Mouse (Mus musculus) midbrain, embryonic 11.5 days (tissue): ENCODE measurements around the gene Tm2d1. TPM values are rescaled to one million over a fixed set of nuclear protein-coding genes. Genes with fewer than 3 reads are reported as not detected.

ENCODE experiments used
- ATAC-seq: fragments of 200-750 bp; cut with Nextera tagmentation; 2 replicates; pipeline ENCODE4 v1.8.0; 2017; ENCODE audit warnings: moderate TSS enrichment, moderate library complexity; ENCODE audit not compliant: low FRiP score
- DNase-seq: peaks from one replicate; pipeline ENCODE4 v3.0.0; 2015; ENCODE audit warnings: low spot score; ENCODE audit errors: missing footprints
- H3K27ac ChIP-seq: fragments of 300-500 bp; sonication (generic); 2 replicates; pipeline ENCODE4 v1.5.1; 2014; ENCODE audit warnings: low read depth, low read length
- H3K27me3 ChIP-seq: fragments of 300-500 bp; sonication (generic); 2 replicates; pipeline ENCODE4 v1.6.1; 2014; ENCODE audit warnings: mild to moderate bottlenecking, low read length, moderate library complexity, mixed read lengths; ENCODE audit not compliant: control insufficient read depth, insufficient read depth
- H3K36me3 ChIP-seq: fragments of 300-500 bp; sonication (generic); 2 replicates; pipeline ENCODE4 v1.6.1; 2014; ENCODE audit warnings: mild to moderate bottlenecking, low read length, moderate library complexity, mixed read lengths; ENCODE audit not compliant: control insufficient read depth, insufficient read depth
- H3K4me1 ChIP-seq: fragments of 300-500 bp; sonication (generic); 2 replicates; pipeline ENCODE4 v1.6.1; 2014; ENCODE audit warnings: low read length; ENCODE audit not compliant: control insufficient read depth, insufficient read depth
- H3K4me2 ChIP-seq: fragments of 300-500 bp; sonication (generic); 2 replicates; pipeline ENCODE4 v1.6.1; 2014; ENCODE audit warnings: mild to moderate bottlenecking, moderate library complexity
- H3K4me3 ChIP-seq: fragments of 300-500 bp; sonication (generic); 2 replicates; pipeline ENCODE4 v1.5.1; 2014; ENCODE audit warnings: low read depth, low read length
- H3K9ac ChIP-seq: fragments of 300-500 bp; sonication (generic); 2 replicates; pipeline ENCODE4 v1.6.1; 2014; ENCODE audit warnings: low read length
- H3K9me3 ChIP-seq: fragments of 300-500 bp; sonication (generic); 2 replicates; pipeline ENCODE4 v1.6.1; 2016; ENCODE audit warnings: low read length; ENCODE audit not compliant: control insufficient read depth
- WGBS: fragments of 180-500 bp; shearing (Covaris S2); extraction: QIAGEN DNeasy Blood & Tissue Kit; methylation state at CpG from one replicate; pipeline ENCODE4 v1.1.7; 2014; 5-methylcytosine and 5-hydroxymethylcytosine counted together
- polyA plus RNA-seq: library from polyadenylated mRNA; unstranded; fragments of >200 nt; fragmentation: Nextera tagmentation; extraction: Ambion mirVana; gene quantifications from 2 replicates; pipeline ENCODE4 v1.2.1, GENCODE M21; 2014

Gene Tm2d1
- polyA plus RNA-seq, 1 experiment from 2014 or later = 98.4 TPM

DNA sequence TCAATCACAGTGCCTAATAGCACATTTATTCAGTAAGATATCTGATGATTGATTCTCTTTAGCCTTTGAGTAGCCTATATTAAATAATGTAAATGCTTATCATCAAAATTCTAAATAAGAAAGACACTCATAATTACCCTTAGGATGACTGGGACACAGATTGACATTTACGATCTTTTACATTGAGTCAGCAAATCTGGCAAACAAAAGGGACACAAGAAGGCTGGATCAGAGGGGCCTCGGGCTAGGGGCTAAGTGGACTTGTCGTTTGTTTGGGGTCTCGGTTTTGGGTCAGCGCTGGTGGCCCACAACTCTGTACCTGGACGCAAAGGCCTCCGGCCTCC lies 12.2 kb upstream of the Tm2d1 start:
- H3K4me2 ChIP-seq = peak overlapping the region; percentile 100
- H3K27ac ChIP-seq = no peak overlapping the region
- no peaks in the 10 kb centered on the region for H3K27me3 ChIP-seq
- 6% methylated on average over 7 of the region's 7 CpGs for WGBS
- ATAC-seq (no peak), DNase-seq (peak; percentile 90)
- H3K9ac ChIP-seq = peak overlapping the region; percentile 94
- no peaks in the 10 kb centered on the region for H3K9me3 ChIP-seq
- H3K36me3 ChIP-seq = no peaks in the 10 kb centered on the region
- no peaks in the 10 kb centered on the region; the same call in 1 of the 2 replicates for H3K4me1 ChIP-seq
- peak overlapping the region; percentile 78 for H3K4me3 ChIP-seq

DNA sequence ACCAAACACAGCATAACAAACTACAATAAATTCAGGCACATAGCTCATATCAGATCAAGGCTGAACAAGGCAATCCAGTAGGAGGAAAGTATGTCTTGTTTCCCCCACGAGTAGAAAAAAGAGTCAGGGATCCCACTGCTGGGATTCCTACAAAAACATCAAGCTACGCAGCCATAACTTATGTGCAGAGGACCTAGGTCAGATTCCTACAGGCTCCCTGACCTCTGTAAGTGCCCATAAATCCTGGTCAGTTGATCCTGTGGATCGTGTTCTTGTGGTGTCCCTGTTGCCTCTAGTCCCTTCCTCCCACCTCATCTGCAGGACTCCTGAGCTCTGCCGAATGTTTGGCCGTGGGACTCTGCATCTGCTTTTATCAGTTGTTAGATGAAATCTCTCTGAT lies 1.9 kb upstream of the Tm2d1 start:
- no peaks in the 10 kb centered on the region; the same call in 1 of the 2 replicates for H3K9me3 ChIP-seq
- no peak overlapping the region for H3K4me3 ChIP-seq
- no peak overlapping the region for H3K9ac ChIP-seq
- H3K4me1 ChIP-seq = no peaks in the 10 kb centered on the region
- no peak for DNase-seq
- H3K27me3 ChIP-seq = no peaks in the 10 kb centered on the region
- ATAC-seq = no peak
- H3K27ac ChIP-seq = no peak overlapping the region
- no peak overlapping the region for H3K4me2 ChIP-seq
- no peaks in the 10 kb centered on the region for H3K36me3 ChIP-seq
- 67% methylated on average over 5 of the region's 5 CpGs for WGBS

DNA sequence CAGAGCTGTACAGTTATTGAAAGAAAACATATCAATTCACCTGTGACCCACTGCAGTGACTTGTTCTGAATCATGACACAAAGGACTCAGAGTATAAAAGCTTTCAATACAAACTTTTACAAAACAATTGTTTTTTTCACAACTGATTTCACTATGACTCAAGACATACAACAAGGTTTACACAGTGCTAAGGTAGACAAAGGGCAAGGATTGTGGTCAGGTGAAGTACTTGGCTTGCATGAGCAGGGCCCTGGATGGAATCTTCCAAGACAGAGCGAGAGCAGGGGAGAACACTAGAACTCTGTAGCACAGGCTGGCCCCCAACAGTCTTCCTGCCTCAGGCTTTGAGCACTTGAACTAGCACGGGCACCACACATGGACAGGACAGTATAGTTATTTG lies 6.2 kb downstream of the Tm2d1 start:
- DNase-seq (no peak), ATAC-seq (no peak)
- H3K27ac ChIP-seq = no peak overlapping the region
- no peaks in the 10 kb centered on the region for H3K36me3 ChIP-seq
- no peak overlapping the region for H3K9ac ChIP-seq
- H3K9me3 ChIP-seq = no peaks in the 10 kb centered on the region
- H3K4me1 ChIP-seq = no peaks in the 10 kb centered on the region
- no peak overlapping the region for H3K4me3 ChIP-seq
- WGBS = 94% methylated on average over 2 of the region's 2 CpGs
- H3K27me3 ChIP-seq = no peaks in the 10 kb centered on the region
- H3K4me2 ChIP-seq = no peak overlapping the region

DNA sequence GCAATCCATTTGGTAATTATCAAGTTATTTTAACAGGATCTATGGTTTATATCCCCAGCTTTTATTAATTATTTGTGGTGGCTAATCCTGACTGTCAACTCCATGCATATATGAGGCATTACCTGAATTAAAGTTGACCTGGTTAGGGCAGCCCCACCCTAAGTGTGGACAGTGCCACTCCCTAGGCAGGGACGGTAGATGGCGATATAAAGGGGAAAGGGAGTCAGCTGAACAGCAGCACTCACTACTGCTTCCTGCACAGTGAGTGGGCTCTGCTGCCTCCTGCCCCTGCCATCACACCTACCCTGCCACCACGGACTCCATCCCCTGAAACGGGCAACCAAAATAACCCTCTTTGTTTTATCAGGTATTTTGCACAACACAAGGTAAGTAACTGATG lies 7.7 kb downstream of the Tm2d1 start:
- Histone ChIP-seq H3K36me3 (no peaks in the 10 kb centered on the region), H3K4me2 (no peak overlapping the region), H3K9ac (no peak overlapping the region), H3K4me1 (no peaks in the 10 kb centered on the region), H3K4me3 (no peak overlapping the region), H3K27ac (no peak overlapping the region), H3K27me3 (no peaks in the 10 kb centered on the region), H3K9me3 (no peaks in the 10 kb centered on the region)
- 50% methylated on average over 4 of the region's 4 CpGs for WGBS
- ATAC-seq = peak; percentile 58; the same call in 1 of the 2 replicates
- peak; percentile 45 for DNase-seq

GRCm38 (mm10) chr4:98358034-98358809 lies 24.9 kb downstream of the Tm2d1 start:
- 94% methylated on average over 9 of the region's 9 CpGs for WGBS
- H3K4me1 ChIP-seq = no peaks in the 10 kb centered on the region
- no peaks in the 10 kb centered on the region for H3K9me3 ChIP-seq
- no peak overlapping the region for H3K4me2 ChIP-seq
- ATAC-seq (no peak), DNase-seq (peak; percentile 14)
- H3K36me3 ChIP-seq = peaks cover 9% of the 10 kb centered on the region; the same call in 1 of the 2 replicates
- H3K27me3 ChIP-seq = no peaks in the 10 kb centered on the region
- H3K9ac ChIP-seq = no peak overlapping the region
- H3K4me3 ChIP-seq = no peak overlapping the region
- H3K27ac ChIP-seq = no peak overlapping the region

- ATAC-seq (no peak), DNase-seq (peak; percentile 53)
- no peaks in the 10 kb centered on the region for H3K36me3 ChIP-seq
- 89% methylated on average over 5 of the region's 5 CpGs for WGBS
- no peak overlapping the region for H3K27ac ChIP-seq
- H3K4me2 ChIP-seq = no peak overlapping the region
- no peak overlapping the region for H3K4me3 ChIP-seq
- no peak overlapping the region for H3K9ac ChIP-seq
- no peaks in the 10 kb centered on the region for H3K9me3 ChIP-seq
- no peaks in the 10 kb centered on the region for H3K27me3 ChIP-seq
- no peaks in the 10 kb centered on the region for H3K4me1 ChIP-seq
These were observed 34.5 kb downstream of the Tm2d1 start for GRCm38 (mm10) chr4:98348580-98348979.

DNA sequence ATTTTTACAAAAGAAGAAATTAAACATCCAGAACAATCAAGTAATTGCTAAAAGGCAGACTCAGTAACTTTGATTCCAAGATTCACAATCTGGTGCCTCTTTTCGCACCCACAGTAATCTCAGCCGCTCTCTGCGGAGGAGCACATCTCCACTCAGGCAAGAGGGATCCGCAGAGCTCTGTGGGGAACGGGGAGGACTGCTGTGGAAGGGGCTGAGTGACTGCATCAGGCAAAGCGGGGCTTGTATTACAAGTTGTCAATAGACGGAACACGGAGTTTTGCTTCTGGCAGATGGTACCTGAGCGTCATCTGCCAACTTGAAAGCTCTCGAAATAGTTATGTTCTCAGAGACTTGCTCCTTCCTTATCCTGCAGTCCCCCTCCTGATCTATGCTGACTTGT lies 37.3 kb downstream of the Tm2d1 start:
- ATAC-seq (no peak), DNase-seq (peak; percentile 69)
- Histone ChIP-seq H3K27ac (no peak overlapping the region), H3K4me2 (no peak overlapping the region), H3K9ac (no peak overlapping the region), H3K4me3 (no peak overlapping the region), H3K9me3 (no peaks in the 10 kb centered on the region), H3K27me3 (no peaks in the 10 kb centered on the region), H3K36me3 (no peaks in the 10 kb centered on the region), H3K4me1 (no peaks in the 10 kb centered on the region)
- WGBS = 89% methylated on average over 10 of the region's 10 CpGs

- DNase-seq = no peak
- no peak for ATAC-seq
- Histone ChIP-seq H3K9ac (no peak overlapping the region), H3K4me1 (0 out of 2 replicates have a peak, but pooled peaks cover 2% of the 10 kb centered on the region), H3K36me3 (no peaks in the 10 kb centered on the region), H3K9me3 (no peaks in the 10 kb centered on the region), H3K27me3 (no peaks in the 10 kb centered on the region), H3K27ac (no peak overlapping the region), H3K4me3 (no peak overlapping the region), H3K4me2 (no peak overlapping the region)
- 83% methylated on average over 10 of the region's 10 CpGs for WGBS
These were observed 43.0 kb downstream of the Tm2d1 start for GRCm38 (mm10) chr4:98339992-98340564.
